Mouse (Mus musculus): Measurements from ENCODE around the gene Fkbp15.
A peak's percentile ranks its signal among the peaks of the same experiment; 100 is the strongest.

Fkbp15 gene

GRCm38 (mm10) chr4:62360088-62360804 is at the start of gene Fkbp15, which contains the start of gene Slc31a1:
Fkbp15 (minus strand) TSS chr4:62360548.
Slc31a1 (plus strand) TSS chr4:62360727.
- DNase-seq (ENCODE audit: low read depth), result peak; percentile 99

- DNase-seq (ENCODE audit: low read depth), result no peak
These were observed 49.3 kb upstream of the Fkbp15 start for GRCm38 (mm10) chr4:62409615-62410014.

DNA sequence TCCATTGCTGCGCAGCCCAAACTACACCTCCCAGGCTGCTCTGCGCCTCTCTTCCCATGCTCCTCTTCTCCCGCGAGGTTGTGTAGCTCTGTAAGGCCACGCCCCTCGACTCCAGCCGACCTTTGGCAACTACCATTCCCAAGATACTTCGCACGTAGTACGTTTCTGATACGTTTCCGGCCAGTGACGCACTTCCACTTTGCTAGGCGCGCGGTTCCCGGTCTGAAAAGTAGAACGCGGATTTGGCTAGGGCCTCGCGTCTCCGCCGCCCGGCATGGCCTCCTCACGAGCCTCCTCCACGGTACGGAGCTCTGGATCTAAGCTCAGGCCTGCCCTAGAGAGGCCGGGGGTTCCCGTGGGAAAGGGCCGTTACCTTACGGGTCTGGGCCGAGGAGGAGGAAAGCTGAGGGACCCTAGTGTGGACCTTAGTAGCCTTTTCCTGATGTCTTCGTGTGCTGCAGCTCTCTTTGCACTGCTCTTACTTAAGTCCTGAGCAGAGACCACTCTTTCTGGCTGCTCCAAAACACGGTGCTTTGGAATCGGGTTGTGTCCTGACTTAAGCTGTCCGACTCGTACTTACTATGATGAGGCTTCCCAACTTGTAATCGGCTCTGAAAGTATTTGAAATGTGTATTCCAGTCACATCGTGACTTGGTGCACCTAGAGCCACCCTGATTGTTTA is 48.4 kb upstream of the Fkbp15 start, which contains the start of the genes Cdc26 and Prpf4:
Gene Cdc26 (minus strand): TSS at position 42 of the 682 bp plus-strand sequence.
Gene Prpf4 (plus strand): TSS at position 197 of the 682 bp plus-strand sequence.
- DNase-seq (ENCODE audit: low read depth), result peak; percentile 100

DNA sequence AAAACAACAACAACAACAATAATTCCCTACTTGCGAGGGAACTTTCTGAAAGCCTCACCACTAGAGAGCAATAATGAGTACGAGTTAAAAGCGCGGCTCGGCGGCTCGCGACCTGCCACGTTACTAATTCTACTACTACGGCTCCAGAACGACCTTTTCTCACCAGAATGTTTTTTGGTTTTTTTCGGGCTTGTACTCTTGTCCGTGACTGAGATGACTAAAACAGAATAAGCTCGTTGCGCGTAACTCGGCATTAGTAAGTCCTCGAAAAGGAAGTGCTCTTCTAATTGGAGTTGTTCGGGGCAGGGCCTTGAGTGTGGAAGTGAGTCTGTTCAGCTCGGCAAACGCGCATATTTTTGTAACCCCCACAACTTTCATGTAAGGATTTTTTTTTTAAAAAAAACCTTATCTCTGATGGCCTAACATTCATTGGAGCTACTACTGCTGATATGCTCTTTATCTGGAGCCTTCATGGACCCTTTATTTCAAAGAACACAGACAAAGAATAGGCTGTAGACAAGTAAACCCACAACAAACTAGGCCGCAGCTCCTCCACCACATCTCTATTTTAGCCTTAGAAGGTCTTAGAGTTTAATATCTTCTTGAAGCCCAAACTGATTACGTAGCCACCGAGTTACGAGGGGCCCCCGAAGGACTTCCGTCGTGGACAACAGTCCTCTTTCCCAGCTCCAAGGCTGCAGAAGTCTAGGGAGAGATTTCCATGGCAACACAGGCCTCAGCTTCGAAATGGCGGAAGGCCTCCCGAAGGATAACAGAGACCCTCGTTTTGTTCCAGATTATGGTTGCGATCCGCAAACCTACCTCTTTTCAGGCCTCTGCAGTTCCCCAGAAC is 47.6 kb upstream of the Fkbp15 start:
- peak; percentile 87 for DNase-seq (ENCODE audit: low read depth)

GRCm38 (mm10) chr4:62406133-62406532 is 45.8 kb upstream of the Fkbp15 start:
- DNase-seq (ENCODE audit: low read depth), result no peak

DNA sequence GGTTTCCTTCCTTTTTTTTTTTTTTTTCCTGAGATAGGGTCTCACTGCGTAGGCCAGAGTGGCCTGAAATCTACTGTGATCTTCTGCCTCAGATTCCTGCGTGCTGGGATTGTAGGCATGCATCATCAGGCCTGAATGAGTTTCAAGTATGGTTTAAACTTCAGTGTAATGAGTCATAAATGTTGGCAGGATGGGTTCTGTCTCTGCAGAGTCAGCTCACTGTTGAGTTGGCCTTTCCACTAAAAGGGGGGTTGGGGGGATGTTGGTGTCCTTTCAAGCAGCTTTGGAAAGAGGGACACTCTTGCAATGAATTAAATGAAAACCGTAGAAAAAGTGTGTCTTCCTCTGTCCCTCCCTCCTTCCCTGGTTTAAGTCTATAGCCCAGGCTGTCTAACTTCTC is 38.6 kb upstream of the Fkbp15 start:
- peak; percentile 91 for DNase-seq (ENCODE audit: low read depth)

DNA sequence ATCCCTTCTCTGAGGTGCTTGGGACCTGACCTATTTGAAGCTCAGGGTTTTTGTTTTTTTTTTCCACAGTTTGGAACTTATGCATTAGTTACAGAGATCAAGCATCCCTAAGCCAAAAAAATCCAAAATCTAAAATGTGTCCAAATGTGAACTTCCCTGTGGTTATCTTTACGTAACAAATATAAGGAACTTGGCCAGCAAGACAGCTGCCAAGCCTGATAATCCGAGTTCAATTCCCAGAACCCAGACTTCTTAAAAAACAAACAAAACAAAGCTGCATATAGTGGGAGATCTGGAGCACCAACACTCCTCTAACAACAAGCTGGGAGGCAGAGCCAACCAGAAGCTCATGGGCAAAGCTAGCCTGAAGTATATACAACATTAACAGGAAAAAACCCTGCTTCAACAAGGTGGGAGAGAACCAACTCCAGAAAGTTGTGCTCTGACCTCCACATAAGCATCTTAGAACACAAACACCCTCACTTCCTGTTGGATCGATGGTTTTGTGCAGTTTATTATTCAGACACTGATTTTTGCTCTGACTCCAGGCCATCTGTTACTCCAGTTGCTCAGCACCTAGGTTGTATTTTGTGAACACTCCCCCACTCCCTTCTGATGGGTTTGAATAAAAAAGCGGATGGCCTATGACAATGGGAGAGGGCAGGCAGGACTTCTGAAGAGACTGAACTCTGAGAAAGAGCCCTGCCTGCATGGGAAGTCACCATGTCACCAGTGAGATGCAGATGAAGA is 37.4 kb upstream of the Fkbp15 start:
- DNase-seq (ENCODE audit: low read depth), result peak; percentile 60

DNA sequence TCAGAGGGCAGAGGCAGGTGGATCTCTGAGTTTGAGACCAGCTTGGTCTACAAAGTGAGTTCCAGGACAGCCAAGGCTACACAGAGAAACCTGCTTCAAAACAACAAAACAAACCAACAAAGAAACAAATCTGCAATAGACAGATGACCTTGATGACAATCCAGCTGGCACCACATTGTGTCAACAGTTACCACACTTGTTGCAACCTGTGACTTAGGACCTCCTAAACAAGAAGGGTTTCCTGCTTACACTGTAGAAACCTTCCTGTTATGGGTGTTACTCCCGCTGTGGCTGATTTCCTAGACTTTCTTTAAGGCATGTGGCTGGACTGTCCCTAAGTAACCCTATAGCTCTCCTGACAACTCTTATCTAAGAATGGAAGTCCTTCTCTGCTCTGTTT is 35.5 kb upstream of the Fkbp15 start:
- no peak for DNase-seq (ENCODE audit: low read depth)

DNA sequence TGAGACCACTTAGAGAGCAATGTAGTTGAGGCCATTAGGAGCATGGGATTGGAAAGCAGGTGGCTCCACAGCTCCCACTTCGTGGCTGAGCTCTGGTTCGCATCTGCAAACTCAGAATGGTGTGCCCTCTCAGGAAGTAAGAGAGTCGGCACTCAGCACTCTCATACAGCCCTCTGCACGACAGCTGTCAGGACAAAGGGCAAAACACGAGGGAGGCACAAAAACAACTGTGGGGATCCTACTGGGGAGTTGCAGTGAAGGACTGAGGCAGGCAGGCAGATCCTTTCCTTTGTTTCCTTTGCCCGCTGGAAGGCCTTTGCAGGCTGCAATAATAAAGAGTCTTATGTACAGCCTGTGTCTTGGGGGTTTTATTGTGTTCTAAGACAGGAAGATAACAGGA is 33.1 kb upstream of the Fkbp15 start:
- DNase-seq (ENCODE audit: low read depth), result no peak

GRCm38 (mm10) chr4:62391892-62392291 is 31.5 kb upstream of the Fkbp15 start:
- DNase-seq (ENCODE audit: low read depth), result no peak

- DNase-seq (ENCODE audit: low read depth), result peak; percentile 13
These were observed 29.5 kb upstream of the Fkbp15 start for GRCm38 (mm10) chr4:62389592-62390512.

DNA sequence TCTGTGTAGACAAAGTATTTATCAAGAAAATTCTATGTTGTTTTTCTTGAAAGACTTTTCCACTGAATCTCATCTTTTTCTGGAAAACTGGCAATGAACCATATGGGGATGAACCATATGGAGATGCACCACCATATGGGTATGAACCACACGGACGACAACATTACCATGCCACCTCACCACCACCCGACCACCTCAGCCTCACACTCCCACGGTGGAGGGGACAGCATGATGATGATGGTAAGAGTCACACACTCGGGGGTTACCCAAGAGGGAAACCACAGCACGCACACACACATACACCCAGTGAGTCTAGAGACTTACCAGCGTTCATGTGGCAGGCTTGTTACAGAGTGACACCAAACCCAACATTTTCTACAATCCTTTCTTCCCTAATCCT is 25.1 kb upstream of the Fkbp15 start:
- DNase-seq (ENCODE audit: low read depth), result no peak

DNA sequence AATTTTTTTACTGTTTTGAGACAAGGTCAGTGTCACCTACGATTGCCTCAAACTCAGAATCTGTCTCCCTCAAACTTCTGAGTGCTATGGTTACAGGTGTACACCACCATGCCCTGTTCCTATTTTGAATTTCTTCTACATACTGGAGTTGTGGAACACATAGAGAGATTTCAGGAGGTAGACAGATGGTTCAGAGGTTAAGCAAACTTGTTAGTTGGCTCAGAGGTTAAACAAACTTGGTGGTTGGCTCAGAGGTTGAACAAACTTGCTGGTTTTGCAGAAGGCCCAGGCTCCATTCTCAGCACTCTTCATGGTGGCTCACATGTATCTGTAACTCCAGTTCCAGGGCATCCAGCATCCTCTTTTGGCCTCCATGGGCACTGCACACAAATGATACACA is 23.8 kb upstream of the Fkbp15 start:
- DNase-seq (ENCODE audit: low read depth), result no peak

DNA sequence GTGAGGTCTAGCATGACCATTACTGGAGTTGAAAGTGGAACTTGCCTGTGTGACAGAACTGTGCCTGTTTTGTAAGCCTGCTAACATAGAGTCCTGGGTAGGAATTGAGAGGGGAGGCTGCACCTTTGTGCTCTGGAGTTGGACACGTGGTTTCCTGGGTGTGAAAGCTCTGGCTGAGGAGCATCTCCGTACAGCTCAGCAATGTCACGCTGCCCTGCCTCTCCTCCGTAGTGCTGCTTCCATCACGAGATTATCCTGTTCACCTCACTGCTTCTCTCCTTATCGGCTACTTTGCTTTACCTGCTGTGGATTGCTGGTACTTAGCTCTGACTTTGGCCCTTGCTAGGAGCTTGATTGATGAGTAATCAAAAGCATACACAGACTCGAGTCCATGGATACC is 23.4 kb upstream of the Fkbp15 start:
- DNase-seq (ENCODE audit: low read depth), result no peak

DNA sequence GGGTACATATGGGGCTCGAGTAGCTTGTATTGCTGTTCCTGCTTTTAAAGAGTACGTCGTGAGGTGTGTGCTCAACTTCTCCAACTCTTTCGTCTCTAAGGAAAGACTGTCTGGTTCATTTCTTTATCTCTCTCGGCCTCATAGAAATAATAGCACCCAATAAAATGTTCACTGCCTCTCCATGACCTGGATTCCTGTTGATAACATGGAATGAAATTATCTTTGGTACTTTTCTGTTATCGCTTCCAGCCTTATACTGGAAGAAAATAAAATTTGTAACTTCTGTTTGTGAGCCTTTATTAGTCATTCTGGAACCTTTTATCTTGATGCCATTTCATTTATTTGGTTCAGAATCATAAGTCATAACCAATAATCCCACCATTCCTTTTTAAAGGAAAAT is 22.9 kb upstream of the Fkbp15 start:
- no peak for DNase-seq (ENCODE audit: low read depth)

DNA sequence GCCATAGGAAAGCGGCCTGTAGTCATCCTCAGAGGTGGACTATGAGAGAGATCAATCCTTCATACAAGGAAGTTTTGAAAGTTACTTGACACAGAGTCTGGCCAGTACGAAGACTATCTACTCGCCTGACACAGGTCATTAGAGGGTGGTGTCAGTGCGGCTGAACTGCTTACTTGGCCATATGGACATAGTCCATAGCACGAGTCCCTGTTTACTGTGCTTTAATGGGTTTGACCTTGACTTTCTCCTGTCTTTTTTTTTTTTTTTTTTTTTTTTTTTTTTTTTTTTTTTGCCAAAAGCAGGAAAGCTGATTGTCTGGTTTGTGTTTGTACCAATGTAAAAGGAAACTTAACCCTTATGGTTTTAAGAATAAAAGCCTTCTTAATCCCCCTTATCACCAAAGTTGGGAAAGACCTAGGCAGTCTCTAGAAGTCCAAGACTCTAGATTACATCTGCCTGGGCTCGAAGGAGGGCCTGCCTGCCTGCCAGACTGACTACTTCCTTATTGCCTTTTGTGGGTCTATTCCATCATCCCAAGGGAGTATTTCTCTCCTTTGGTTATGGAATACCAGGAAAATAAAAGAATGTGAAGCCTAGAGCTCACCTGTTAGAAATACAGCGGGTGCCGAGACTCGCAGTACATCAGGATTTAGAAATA is 19.5 kb upstream of the Fkbp15 start:
- DNase-seq (ENCODE audit: low read depth), result no peak

DNA sequence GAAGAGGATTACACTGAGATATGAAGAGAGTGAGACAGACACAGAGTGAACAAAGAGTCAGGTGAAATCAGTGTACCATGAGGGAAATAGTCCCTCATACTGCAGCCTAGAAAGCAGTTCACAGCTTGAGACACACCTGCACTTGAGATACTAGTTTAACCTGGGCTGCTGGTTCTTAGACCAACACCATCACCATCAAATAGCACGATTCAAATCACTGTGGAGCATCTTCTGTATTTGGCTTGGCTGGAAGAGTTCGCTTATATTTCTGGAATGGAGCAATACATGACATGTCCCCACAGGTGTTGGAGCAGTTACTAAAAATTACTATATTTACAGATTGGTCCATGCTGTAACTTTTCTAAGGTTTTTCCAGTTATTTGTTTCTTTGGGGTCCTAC is 15.8 kb upstream of the Fkbp15 start:
- DNase-seq (ENCODE audit: low read depth), result no peak

GRCm38 (mm10) chr4:62374342-62374741 is 14.0 kb upstream of the Fkbp15 start:
- no peak for DNase-seq (ENCODE audit: low read depth)

GRCm38 (mm10) chr4:62373668-62374067 is 13.3 kb upstream of the Fkbp15 start:
- peak; percentile 8 for DNase-seq (ENCODE audit: low read depth)

All from NIH3T3 (cell line).